Mouse (Mus musculus): ENCODE results near the gene Cavin1.
A peak's percentile ranks its signal among the peaks of the same experiment; 100 is the strongest.

GRCm38 (mm10) chr11:100982087-100982486, 11.4 kb upstream of the Cavin1 start:
- TF ChIP-seq CHD2 (IDR thresholded peaks at IDR 0.05; ENCODE audit: low read depth, low read length) (no peak), ZC3H11A (IDR thresholded peaks at IDR 0.05; ENCODE audit: borderline replicate concordance, low read depth, low read length) (no peak), ZNF384 (IDR thresholded peaks at IDR 0.05; ENCODE audit: low read depth, low read length) (peak; percentile 78), HCFC1 (IDR thresholded peaks at IDR 0.05; ENCODE audit: borderline replicate concordance, insufficient read depth, low read length) (no peak)
